Mouse (Mus musculus): ENCODE measurements around the gene Pisd. TPM values are rescaled to one million over a fixed set of nuclear protein-coding genes. Genes with fewer than 3 reads are reported as not detected.

The Pisd gene
- polyA plus RNA-seq, 1 experiment from 2014 or later: 114 TPM

GRCm38 (mm10) chr5:32721316-32721715, 64.1 kb downstream of the Pisd start:
- Histone ChIP-seq H3K4me1 (no peaks in the 10 kb centered on the region), H3K4me2 (no peak overlapping the region), H3K36me3 (replicated peaks) (no peaks in the 10 kb centered on the region), H3K27ac (no peak overlapping the region), H3K9ac (no peak overlapping the region), H3K9me3 (0 out of 2 replicates have a peak, but pooled peaks cover 3% of the 10 kb centered on the region), H3K27me3 (replicated peaks) (no peaks in the 10 kb centered on the region), H3K4me3 (no peak overlapping the region)
- no peak for ATAC-seq (replicated peaks)
- WGBS: 69% methylated on average over 3 of the region's 3 CpGs

GRCm38 (mm10) chr5:32720416-32720815, 65.0 kb downstream of the Pisd start:
- ATAC-seq (replicated peaks): no peak
- no peaks in the 10 kb centered on the region for H3K4me1 ChIP-seq
- H3K27me3 ChIP-seq (replicated peaks): no peaks in the 10 kb centered on the region
- no peak overlapping the region for H3K9ac ChIP-seq
- no peaks in the 10 kb centered on the region for H3K36me3 ChIP-seq (replicated peaks)
- H3K27ac ChIP-seq: no peak overlapping the region
- H3K4me2 ChIP-seq: no peak overlapping the region
- 82% methylated on average over 9 of the region's 9 CpGs for WGBS
- 0 out of 2 replicates have a peak, but pooled peaks cover 2% of the 10 kb centered on the region for H3K9me3 ChIP-seq
- H3K4me3 ChIP-seq: no peak overlapping the region

- no peak for ATAC-seq (replicated peaks)
- Histone ChIP-seq H3K9me3 (no peaks in the 10 kb centered on the region), H3K27ac (no peak overlapping the region), H3K36me3 (replicated peaks) (no peaks in the 10 kb centered on the region), H3K27me3 (replicated peaks) (no peaks in the 10 kb centered on the region), H3K9ac (no peak overlapping the region), H3K4me2 (no peak overlapping the region), H3K4me1 (no peaks in the 10 kb centered on the region), H3K4me3 (no peak overlapping the region)
- WGBS: 74% methylated on average over 6 of the region's 6 CpGs
Observed at GRCm38 (mm10) chr5:32718916-32719315, 66.5 kb downstream of the Pisd start.

GRCm38 (mm10) chr5:32717726-32718125, 67.7 kb downstream of the Pisd start:
- no peak overlapping the region for H3K27ac ChIP-seq
- no peaks in the 10 kb centered on the region for H3K36me3 ChIP-seq (replicated peaks)
- peaks cover 7% of the 10 kb centered on the region for H3K4me1 ChIP-seq
- H3K9ac ChIP-seq: no peak overlapping the region
- no peaks in the 10 kb centered on the region for H3K9me3 ChIP-seq
- WGBS: 63% methylated on average over 1 of the region's 1 CpGs
- no peak for ATAC-seq (replicated peaks)
- no peaks in the 10 kb centered on the region for H3K27me3 ChIP-seq (replicated peaks)
- no peak overlapping the region for H3K4me3 ChIP-seq
- no peak overlapping the region for H3K4me2 ChIP-seq

GRCm38 (mm10) chr5:32713703-32714467, 71.6 kb downstream of the Pisd start:
- WGBS: under 1% methylated on average over 55 of the region's 55 CpGs
- peak; percentile 98 for ATAC-seq (replicated peaks)
- Histone ChIP-seq H3K9ac (peak overlapping the region; percentile 43), H3K36me3 (replicated peaks) (no peaks in the 10 kb centered on the region), H3K4me2 (peak overlapping the region; percentile 69), H3K4me3 (peak overlapping the region; percentile 51), H3K27ac (peak overlapping the region; percentile 81), H3K9me3 (no peaks in the 10 kb centered on the region), H3K4me1 (peaks cover 13% of the 10 kb centered on the region), H3K27me3 (replicated peaks) (no peaks in the 10 kb centered on the region)

- H3K4me3 ChIP-seq: peak overlapping the region; percentile 51
- no peaks in the 10 kb centered on the region for H3K27me3 ChIP-seq (replicated peaks)
- H3K27ac ChIP-seq: peak overlapping the region; percentile 81
- no peak for ATAC-seq (replicated peaks)
- peak overlapping the region; percentile 43 for H3K9ac ChIP-seq
- H3K4me1 ChIP-seq: peaks cover 13% of the 10 kb centered on the region
- peak overlapping the region; percentile 69 for H3K4me2 ChIP-seq
- H3K36me3 ChIP-seq (replicated peaks): no peaks in the 10 kb centered on the region
- 21% methylated on average over 2 of the region's 2 CpGs for WGBS
- no peaks in the 10 kb centered on the region for H3K9me3 ChIP-seq
Observed at GRCm38 (mm10) chr5:32713042-32713702, 72.3 kb downstream of the Pisd start.

GRCm38 (mm10) chr5:32712221-32713041, 73.0 kb downstream of the Pisd start:
- Histone ChIP-seq H3K27ac (no peak overlapping the region), H3K27me3 (replicated peaks) (no peaks in the 10 kb centered on the region), H3K4me1 (peaks cover 13% of the 10 kb centered on the region), H3K36me3 (replicated peaks) (no peaks in the 10 kb centered on the region), H3K4me3 (peak overlapping the region; percentile 51), H3K9ac (peak overlapping the region; percentile 43; the same call in 1 of the 2 replicates), H3K4me2 (peak overlapping the region; percentile 69), H3K9me3 (no peaks in the 10 kb centered on the region)
- ATAC-seq (replicated peaks): no peak
- 69% methylated on average over 4 of the region's 4 CpGs for WGBS

- no peaks in the 10 kb centered on the region for H3K27me3 ChIP-seq (replicated peaks)
- ATAC-seq (replicated peaks): no peak
- H3K36me3 ChIP-seq (replicated peaks): no peaks in the 10 kb centered on the region
- no peaks in the 10 kb centered on the region for H3K9me3 ChIP-seq
- no peak overlapping the region for H3K27ac ChIP-seq
- H3K4me3 ChIP-seq: no peak overlapping the region
- WGBS: 75% methylated on average over 5 of the region's 5 CpGs
- peaks cover 13% of the 10 kb centered on the region for H3K4me1 ChIP-seq
- H3K4me2 ChIP-seq: no peak overlapping the region
- no peak overlapping the region for H3K9ac ChIP-seq
Observed at GRCm38 (mm10) chr5:32711485-32711884, 74.0 kb downstream of the Pisd start.

- WGBS: 89% methylated on average over 2 of the region's 2 CpGs
Observed at GRCm38 (mm10) chr5:32706226-32706780, 79.1 kb downstream of the Pisd start.

GRCm38 (mm10) chr5:32697208-32697867, 88.1 kb downstream of the Pisd start:
- Histone ChIP-seq H3K4me1 (no peaks in the 10 kb centered on the region), H3K9ac (no peak overlapping the region), H3K4me3 (no peak overlapping the region), H3K27me3 (replicated peaks) (no peaks in the 10 kb centered on the region), H3K4me2 (no peak overlapping the region), H3K27ac (no peak overlapping the region), H3K36me3 (replicated peaks) (no peaks in the 10 kb centered on the region), H3K9me3 (no peaks in the 10 kb centered on the region)
- 76% methylated on average over 5 of the region's 5 CpGs for WGBS
- ATAC-seq (replicated peaks): no peak

More at GRCm38 (mm10) chr5:32706226-32706780, 79.1 kb downstream of the Pisd start:
- no peak overlapping the region for H3K4me3 ChIP-seq
- no peak overlapping the region for H3K27ac ChIP-seq
- no peak overlapping the region for H3K4me2 ChIP-seq
- H3K27me3 ChIP-seq (replicated peaks): no peaks in the 10 kb centered on the region
- no peaks in the 10 kb centered on the region for H3K4me1 ChIP-seq
- ATAC-seq (replicated peaks): no peak
- H3K9me3 ChIP-seq: no peaks in the 10 kb centered on the region
- H3K36me3 ChIP-seq (replicated peaks): no peaks in the 10 kb centered on the region
- H3K9ac ChIP-seq: no peak overlapping the region

GRCm38 (mm10) chr5:32693411-32693810, 92.0 kb downstream of the Pisd start:
- H3K4me3 ChIP-seq: no peak overlapping the region
- no peak overlapping the region for H3K4me2 ChIP-seq
- no peaks in the 10 kb centered on the region for H3K27me3 ChIP-seq (replicated peaks)
- H3K9ac ChIP-seq: no peak overlapping the region
- H3K27ac ChIP-seq: no peak overlapping the region
- H3K9me3 ChIP-seq: no peaks in the 10 kb centered on the region
- no peaks in the 10 kb centered on the region for H3K4me1 ChIP-seq
- no peak for ATAC-seq (replicated peaks)
- WGBS: 74% methylated on average over 2 of the region's 2 CpGs
- no peaks in the 10 kb centered on the region for H3K36me3 ChIP-seq (replicated peaks)

Measured in midbrain, embryonic 15.5 days (tissue).